Mouse (Mus musculus): ENCODE data around the gene Col24a1. TPM values are rescaled to one million over a fixed set of nuclear protein-coding genes. Genes with fewer than 3 reads are reported as not detected.

Col24a1 gene
- total RNA-seq, 2 experiments from 2014 or later: not detected

DNA sequence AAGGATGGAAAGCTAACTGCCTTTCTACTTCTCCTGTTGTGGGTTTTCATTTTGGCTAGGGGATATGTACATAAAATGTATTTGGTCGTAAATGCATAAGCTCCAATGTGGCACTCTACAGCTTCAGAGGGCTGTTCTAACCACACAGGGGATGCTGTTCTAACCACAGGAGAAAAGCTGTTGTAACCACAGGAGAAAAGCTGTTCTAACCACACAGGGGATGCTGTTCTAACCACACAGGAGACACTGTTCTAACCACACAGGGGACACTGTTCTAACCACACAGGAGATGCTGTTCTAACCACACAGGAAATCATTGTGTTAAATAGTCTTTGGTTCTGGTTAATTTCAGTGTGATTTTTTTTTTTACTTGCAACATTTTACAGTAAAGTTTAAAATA is 245.6 kb downstream of the Col24a1 start:
- ATAC-seq (replicated peaks; ENCODE audit: low FRiP score, low TSS enrichment, poor library complexity, severe bottlenecking): no peak

DNA sequence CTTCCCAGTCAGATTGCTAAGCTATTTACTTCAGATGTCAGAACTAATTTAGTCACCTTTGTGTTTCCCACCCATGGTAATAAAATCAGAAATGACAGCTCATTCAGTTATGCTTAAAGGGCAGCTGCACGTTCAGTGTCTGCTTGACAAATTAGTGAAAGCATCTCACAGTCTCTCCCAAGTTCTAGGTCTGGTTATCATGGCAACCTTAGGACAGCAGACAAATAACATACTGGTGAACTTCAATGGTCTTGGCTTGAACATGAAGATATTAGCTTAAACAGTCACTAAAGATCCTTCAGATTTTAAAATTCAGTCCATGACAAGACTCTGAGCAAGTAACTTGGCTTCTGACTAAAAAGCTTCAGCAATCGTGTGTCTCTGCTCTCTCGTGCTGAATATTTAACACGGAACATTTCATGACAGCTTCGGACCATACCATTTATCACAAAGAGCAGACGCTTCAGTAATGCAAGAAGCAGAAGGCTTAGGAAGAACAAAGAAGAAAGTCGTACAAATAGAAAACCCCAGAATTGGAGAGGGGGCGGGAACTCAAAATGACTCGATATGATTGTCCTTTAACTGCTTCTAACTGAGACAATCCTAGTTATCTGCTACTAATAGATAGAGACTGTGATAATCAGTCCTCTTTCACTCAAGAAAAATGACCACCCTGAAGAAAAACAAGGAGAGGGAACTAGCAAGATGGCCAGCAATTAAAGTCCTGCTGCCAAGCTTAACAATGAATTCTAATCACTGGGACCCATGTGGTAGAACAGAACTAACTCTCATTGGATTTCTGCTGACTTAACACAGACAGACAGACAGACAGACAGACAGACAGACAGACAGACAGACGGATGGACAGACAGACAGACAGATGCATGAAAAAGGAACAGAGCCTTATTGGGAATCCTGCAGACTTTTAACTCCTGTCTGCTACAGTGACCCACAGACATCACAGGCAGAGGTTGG is 256.5 kb downstream of the Col24a1 start:
- ATAC-seq (replicated peaks; ENCODE audit: low FRiP score, low TSS enrichment, poor library complexity, severe bottlenecking): no peak

DNA sequence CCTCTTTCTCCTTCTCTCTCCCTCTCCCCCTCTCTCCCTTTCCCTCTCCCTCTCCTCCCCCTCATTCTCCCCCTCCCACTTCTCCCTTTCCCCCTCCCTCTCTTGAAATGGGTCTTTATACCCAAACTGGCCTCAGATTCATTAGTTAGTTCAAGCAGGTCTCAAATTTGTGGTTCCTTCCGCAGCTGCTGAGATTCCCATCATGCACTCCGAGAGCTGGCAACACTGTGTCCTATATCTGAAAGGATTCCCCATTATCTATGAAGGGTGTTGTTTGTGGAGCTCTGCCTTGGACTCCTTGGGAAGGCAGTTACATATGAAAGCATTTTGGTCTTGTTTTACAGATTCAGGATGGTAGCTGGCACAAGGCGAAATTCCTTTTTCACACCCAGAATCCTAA is 257.9 kb downstream of the Col24a1 start:
- no peak for ATAC-seq (replicated peaks; ENCODE audit: low FRiP score, low TSS enrichment, poor library complexity, severe bottlenecking)

DNA sequence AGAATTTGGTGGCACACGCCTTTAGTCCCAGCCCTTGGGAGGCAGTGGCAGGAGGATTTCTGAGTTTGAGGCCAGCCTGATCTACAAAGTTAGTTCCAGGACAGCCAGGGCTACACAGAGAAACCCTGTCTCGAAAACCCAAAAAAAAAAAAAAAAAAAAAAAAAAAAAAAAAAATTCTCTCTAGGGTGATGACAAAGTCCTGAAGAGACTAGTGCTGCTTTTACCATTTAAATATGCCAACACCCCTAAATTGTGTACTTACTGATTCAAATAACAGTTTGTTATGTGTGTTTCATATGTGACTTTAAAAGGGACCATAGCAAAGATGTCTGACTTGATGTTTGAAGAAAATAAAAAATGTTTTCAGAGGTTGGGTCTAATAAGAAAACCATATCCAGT is 262.1 kb downstream of the Col24a1 start:
- ATAC-seq (replicated peaks; ENCODE audit: low FRiP score, low TSS enrichment, poor library complexity, severe bottlenecking): no peak

DNA sequence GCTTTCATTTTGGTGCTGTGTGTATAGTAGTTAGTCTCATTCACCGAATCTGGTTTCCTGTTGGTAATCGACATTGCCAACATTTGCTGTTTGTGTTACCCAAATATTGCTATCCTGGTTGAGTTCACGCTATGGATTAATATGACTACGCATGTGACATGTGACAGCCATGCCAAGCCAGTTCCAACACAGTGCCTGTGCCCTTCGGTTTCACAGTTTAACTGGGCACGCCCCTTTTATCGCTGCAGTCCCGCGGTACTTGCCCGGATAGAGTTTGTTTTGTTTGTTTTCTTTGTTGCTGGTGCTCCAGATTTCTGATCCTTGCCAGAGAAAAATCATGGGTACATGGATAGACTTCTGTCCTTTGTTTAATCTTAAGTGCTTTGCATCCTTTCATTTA is 263.9 kb downstream of the Col24a1 start:
- ATAC-seq (replicated peaks; ENCODE audit: low FRiP score, low TSS enrichment, poor library complexity, severe bottlenecking): no peak

DNA sequence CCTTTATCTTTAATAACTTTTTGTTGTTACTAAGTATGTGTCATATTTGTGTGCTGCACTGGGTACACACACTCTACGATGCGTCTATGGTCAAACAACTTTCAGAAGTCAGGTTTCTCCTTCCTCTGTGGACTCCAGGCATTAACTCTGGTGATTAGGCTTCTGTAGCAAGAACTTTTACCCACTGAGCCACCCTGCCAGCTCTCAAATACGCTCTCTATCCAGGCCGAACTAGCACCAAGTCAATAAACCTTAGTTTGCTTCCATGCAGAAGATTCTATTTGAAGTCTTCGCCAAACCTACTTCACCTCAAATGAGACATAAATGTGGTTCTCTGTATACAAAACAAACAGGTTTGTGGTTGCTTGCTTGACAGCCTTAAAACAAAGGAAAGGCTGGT is 267.4 kb downstream of the Col24a1 start:
- ATAC-seq (replicated peaks; ENCODE audit: low FRiP score, low TSS enrichment, poor library complexity, severe bottlenecking): no peak

DNA sequence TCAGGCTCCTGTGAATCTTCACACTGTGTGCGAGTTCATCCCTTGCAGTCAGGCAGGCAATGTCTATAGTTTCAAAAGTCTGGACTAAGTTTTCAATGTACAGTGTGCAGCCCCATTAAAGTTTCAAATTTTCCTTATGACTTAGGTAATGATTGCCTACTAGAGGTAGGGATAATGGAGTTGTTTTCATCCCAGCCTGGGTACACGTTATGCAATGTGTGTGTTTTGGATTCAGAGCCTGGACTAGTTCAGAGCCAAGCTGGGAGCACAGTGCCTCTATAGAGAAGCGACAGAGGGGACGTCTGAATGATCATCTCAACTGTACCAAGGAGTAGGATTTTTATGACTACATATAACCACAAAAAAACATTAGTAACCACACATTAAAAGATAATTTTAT is 267.8 kb downstream of the Col24a1 start:
- ATAC-seq (replicated peaks; ENCODE audit: low FRiP score, low TSS enrichment, poor library complexity, severe bottlenecking): no peak

DNA sequence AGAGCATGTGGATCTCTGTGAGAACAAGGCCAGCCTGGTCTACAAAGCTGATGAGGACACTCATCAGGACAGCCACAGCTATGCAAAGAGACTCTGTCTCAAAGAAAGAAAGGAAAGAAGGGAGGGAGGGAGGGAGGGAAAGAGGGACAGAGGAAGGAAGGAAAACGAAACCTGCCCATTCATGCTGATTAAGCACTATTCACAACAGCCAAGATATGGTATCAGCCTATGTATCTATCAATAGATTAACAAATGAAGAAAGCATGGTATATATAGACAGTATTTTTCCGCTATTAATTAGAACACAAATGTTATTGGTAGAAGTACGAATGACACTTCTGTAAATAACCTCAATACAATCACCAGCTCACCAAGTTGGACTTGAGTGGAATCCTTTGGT is 282.2 kb downstream of the Col24a1 start:
- no peak for ATAC-seq (replicated peaks; ENCODE audit: low FRiP score, low TSS enrichment, poor library complexity, severe bottlenecking)

DNA sequence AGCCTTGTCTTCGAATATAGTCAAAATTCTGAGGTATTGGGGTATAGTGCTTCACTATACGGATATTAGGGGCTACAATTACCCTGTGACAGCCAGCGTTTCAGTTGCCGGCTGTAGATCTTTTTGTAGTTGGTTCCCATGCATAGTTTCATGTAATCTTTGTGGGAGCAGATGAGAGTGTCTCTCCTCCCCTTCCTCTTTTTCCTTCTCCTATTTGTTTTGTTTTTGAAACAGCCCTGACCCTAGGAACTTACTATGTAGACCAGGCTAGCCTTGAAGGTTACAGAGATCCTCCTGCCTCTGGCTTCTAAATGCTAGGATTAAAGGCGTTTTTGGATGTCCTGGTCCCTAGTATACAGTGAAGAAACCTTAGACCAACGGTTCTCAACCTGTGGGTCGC is 283.1 kb downstream of the Col24a1 start:
- no peak for ATAC-seq (replicated peaks; ENCODE audit: low FRiP score, low TSS enrichment, poor library complexity, severe bottlenecking)

DNA sequence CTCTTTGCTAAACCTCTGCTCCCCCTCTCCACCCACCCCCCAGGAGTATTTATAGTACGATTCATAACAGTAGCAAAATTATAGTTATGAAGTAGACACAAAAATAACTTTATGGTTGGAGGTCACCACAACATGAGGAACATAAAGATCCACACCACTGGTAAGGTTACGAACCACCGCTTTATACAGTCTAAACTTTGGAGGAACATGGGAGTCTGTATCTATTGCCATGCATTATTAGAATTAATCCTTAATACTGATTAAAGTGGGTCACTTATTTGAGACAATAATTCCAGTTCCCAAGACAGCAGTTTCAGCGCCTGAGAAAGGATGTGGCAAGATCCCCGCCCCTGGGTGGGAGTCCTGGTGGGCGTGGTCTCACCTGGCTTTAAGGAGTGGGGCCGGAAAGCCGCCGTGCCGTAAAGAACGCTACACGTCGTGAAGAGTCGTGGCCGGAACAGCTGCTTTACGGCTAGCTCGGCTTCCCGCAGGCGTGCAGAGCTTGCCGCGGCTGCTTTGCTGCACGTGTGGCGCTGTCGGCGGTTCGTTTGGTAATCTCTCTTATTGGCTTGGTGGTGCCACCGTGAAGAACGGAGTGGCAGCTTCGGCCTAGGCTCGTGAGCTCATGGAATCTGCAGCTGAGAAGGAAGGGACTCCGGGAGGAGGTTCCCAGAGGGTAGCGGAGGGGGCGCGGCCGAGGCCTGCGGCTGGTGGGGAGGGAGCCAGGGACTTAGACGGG is 283.6 kb downstream of the Col24a1 start, which contains the start of gene Znhit6:
TSS of gene Znhit6 (plus strand) at position 463 of the 739 bp plus-strand sequence.
- peak; percentile 90 for ATAC-seq (replicated peaks; ENCODE audit: low FRiP score, low TSS enrichment, poor library complexity, severe bottlenecking)

DNA sequence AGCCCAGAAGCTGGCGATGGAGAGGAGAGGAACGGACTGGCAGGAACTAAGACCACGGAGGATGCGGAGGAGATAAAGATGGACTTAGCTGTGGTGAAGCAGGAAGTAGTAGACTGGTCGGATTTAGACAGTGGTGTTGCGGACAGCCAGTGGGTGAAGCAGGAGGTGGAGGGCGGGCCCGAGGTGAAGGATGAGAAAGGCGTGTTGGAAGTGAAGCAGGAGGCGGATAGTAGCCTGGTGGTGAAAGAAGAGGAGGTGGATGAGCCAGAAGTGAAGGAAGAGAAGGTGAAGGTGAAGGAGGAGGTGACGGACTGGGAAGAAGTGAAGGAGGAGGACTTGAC is 284.2 kb downstream of the Col24a1 start:
- ATAC-seq (replicated peaks; ENCODE audit: low FRiP score, low TSS enrichment, poor library complexity, severe bottlenecking): peak; percentile 78

DNA sequence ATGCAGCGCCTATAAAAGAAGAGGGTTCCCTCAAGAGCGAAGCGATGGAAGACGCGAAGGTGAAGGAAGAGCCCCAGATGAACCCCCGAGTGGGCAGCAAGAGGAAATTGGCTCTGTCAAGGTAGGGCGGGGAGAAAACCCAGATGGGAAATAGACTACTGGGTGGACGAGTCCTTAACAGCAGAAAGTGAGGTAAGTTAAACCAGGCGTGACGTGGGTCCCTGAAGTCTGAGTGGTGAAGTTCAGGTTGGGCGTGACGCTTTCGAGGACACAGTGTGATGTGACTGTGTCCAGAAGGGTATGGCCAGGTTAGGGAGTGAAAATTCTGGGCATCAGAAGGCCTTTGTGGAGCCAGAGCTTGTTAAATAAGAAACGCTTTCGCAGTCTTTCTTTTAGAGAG is 284.6 kb downstream of the Col24a1 start:
- ATAC-seq (replicated peaks; ENCODE audit: low FRiP score, low TSS enrichment, poor library complexity, severe bottlenecking): peak; percentile 11; the same call in 1 of the 2 replicates

DNA sequence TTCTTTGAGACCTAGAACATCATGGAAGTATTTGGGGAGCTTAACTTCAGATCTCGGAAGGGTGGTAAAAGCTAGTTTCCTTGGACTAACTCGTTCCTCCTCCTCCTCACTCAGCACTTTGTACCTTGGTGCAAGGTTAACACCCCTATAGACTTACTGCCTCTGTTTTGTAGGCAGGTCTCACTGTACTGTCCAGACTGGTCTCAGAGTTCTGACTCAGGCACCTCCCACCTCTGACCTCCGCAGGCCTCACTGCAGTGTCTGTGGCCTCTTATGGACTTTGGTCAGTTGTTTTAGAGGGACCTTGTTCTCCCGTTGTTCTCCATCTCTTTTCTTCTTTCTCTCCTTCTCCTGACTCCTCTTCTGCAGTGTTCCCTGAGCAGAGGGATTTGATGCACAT is 290.8 kb downstream of the Col24a1 start:
- ATAC-seq (replicated peaks; ENCODE audit: low FRiP score, low TSS enrichment, poor library complexity, severe bottlenecking): no peak

DNA sequence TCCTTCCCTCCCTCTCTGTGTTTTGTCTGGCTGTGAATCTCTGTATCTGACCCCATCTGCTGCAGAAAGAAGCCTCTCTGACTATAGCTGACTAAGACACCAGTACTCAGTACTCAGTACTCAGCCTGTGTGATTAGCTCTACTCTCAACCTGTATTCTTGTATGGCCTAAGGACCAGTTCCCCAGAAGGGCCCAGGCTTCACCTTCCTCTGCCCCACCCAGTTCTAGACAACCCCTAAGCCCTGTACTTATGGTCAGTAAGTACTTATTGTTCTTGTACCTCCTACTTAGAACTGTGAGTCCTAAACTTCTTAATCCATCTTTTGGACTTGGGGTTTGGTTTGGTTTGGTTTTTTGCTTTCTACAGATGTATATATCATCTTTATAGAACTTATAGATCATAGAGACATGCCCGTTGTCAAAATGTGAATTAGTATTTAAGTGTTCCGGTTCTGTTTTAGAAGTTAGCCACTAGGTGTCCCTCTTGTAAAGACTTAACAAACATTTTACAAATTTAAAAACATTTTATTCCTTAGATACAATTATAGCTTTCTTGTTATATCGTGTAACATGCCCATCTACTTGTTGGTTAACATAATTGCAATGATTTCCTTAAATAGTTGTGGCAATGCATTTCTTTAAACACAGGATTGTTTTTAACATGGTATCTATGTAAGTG is 291.4 kb downstream of the Col24a1 start:
- no peak for ATAC-seq (replicated peaks; ENCODE audit: low FRiP score, low TSS enrichment, poor library complexity, severe bottlenecking)

DNA sequence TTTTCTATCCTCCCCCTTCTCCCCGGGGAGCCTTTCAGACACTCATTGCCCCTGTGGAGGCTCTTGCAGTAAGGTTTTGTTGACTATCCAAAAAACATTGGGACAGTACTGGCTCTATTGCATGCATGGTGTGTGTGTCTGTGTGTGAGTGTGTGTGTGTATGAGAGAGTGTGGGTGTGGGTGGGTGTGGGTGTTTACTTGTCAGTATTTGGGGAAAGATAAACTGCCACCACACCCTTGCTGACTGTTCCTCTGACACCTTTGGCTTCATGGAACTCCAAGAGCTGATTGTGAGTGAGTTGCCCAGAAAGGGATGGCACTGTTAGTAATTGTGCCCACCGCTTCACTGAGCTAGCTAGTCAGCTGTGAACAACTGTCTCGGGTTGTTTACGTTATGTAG is 298.3 kb downstream of the Col24a1 start:
- peak; percentile 85 for ATAC-seq (replicated peaks; ENCODE audit: low FRiP score, low TSS enrichment, poor library complexity, severe bottlenecking)

DNA sequence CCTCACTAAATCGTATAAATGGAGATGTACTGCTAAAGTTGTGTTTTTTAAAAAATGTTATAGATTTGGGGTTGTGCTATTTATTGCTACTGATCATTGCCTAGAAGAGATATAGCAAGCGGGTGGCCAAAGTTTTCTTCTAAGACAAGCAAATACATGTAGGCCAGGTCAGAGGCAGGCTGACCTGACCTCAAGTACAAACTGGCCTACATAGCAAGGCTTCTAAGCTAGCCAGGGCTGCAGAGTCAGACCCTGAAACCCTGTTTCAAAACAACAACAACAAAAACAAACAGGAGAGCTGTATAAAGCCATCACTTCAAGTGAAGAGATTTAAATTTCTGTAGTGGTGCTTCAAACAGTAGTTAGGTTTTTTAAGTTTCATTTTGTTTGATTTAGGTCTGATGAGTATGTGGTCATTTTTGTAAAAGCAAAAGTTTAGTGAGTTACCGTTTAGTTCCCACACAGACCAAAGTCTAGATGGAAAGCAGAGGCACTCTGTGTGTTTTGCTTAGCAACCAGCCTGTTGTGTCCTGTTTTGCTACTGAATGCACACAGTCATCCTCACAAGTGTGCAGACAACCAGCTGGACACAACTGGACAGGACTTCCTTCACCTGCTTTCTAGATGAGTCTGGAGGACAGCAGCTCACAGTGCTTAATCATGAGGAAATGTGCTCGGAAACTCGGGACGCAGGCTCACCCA is 299.7 kb downstream of the Col24a1 start:
- no peak for ATAC-seq (replicated peaks; ENCODE audit: low FRiP score, low TSS enrichment, poor library complexity, severe bottlenecking)

DNA sequence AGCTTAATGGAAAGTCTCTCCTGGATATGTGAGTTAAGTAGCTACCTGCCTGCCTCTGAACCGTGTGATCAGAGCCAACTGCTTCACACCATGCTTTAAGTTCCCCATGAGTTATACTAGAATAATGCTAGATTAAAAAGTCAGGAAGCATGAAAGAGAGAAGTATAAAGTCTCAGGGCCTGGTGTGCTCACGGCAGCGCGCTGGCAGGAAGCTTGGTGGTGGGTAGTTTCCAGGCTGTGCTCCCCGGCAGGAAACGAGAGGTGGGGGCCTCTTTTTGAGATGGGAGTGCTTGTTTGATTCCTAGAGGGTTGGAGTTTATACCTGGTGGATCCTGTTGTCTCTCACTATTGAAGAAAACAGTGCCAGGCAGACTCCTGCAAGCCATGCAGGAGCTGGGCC is 303.1 kb downstream of the Col24a1 start:
- no peak for ATAC-seq (replicated peaks; ENCODE audit: low FRiP score, low TSS enrichment, poor library complexity, severe bottlenecking)

DNA sequence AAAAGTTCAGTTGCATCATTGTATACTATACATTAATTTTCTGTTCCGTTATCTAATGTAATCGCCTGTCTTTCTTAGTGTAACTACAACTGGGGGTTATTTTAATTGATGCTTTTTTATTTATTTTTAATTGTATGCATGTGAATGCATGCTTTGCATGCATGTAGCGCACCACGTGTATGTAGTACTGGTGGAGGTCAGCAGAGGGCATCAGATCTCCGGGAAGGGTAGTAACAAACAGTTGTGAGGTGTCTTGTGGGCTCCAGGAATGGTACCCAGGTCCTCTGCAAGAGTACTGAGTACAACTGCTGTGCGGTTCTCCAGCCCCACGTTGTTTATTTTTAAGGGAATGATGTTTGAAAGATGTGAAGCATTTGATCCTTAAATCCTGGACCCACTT is 306.8 kb downstream of the Col24a1 start:
- no peak for ATAC-seq (replicated peaks; ENCODE audit: low FRiP score, low TSS enrichment, poor library complexity, severe bottlenecking)

DNA sequence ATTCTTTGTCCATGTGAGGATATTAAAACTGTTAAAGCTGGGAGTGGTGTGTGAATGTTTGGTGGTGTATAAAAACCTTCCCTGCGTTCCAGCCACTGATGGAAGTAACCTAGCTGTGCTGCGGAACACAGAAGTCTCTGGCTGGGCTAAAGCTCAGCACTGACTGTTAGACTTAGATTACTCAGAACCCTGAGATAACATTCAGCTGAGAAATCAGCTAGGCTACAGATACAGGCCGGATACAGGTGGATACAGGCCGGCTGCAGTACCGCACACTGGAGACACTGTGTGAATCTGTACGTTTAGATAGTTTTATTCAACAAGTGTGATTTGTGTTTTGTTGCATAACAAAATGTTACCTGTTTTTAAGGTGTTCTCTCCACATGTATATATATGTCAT is 308.5 kb downstream of the Col24a1 start:
- peak; percentile 63 for ATAC-seq (replicated peaks; ENCODE audit: low FRiP score, low TSS enrichment, poor library complexity, severe bottlenecking)

DNA sequence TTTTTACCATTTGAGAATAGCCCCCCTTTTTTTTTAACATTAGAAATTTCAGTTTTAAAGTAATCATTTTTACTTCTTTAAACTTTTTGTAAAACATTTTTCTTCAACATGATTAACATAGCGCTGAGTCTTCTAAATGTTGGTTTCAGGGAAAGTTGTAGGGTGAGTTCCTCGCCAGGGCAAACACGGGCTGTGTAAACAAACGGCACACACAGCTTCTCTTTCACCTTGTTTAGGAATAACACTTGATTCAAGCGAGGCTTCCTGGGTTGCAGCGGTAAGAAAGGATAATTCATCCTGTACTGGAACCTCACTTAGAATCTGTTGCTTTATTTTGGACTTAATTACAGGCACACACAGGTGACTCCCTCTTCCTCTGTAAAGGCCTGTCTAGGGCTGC is 309.1 kb downstream of the Col24a1 start:
- no peak for ATAC-seq (replicated peaks; ENCODE audit: low FRiP score, low TSS enrichment, poor library complexity, severe bottlenecking)

Measured in megakaryocyte-erythroid progenitor cell, adult 5-6 weeks (primary cell).